Mouse (Mus musculus): ENCODE data around the gene Fstl5.

Gene Fstl5

GRCm38 (mm10) chr3:76508811-76509210 is 434.7 kb downstream of the Fstl5 start:
- no peak for DNase-seq

GRCm38 (mm10) chr3:76567346-76567745 is 493.3 kb downstream of the Fstl5 start:
- DNase-seq = no peak

GRCm38 (mm10) chr3:76572478-76572877 is 498.4 kb downstream of the Fstl5 start:
- DNase-seq = no peak

GRCm38 (mm10) chr3:76572920-76573541 is 499.0 kb downstream of the Fstl5 start:
- no peak for DNase-seq

GRCm38 (mm10) chr3:76593148-76593547 is 519.1 kb downstream of the Fstl5 start:
- DNase-seq = no peak

- no peak for DNase-seq
Measured at GRCm38 (mm10) chr3:76620044-76620443, 546.0 kb downstream of the Fstl5 start.

GRCm38 (mm10) chr3:76654243-76654642 is 580.2 kb downstream of the Fstl5 start:
- DNase-seq = no peak

GRCm38 (mm10) chr3:76670859-76671258 is 596.8 kb downstream of the Fstl5 start:
- DNase-seq = no peak

GRCm38 (mm10) chr3:76676006-76676405 is 601.9 kb downstream of the Fstl5 start:
- no peak for DNase-seq

- no peak for DNase-seq
Measured at GRCm38 (mm10) chr3:76679853-76680545, 605.9 kb downstream of the Fstl5 start.

- DNase-seq = no peak
Measured at GRCm38 (mm10) chr3:76680546-76680883, 606.4 kb downstream of the Fstl5 start.

- no peak for DNase-seq
Measured at GRCm38 (mm10) chr3:76697134-76697629, 623.1 kb downstream of the Fstl5 start.

GRCm38 (mm10) chr3:76739221-76739620 is 665.2 kb downstream of the Fstl5 start:
- no peak for DNase-seq

Measured in kidney, postnatal 36 days (tissue).